Mouse (Mus musculus): ENCODE results near the gene Clip3. TPM values are rescaled to one million over a fixed set of nuclear protein-coding genes. Genes with fewer than 3 reads are reported as not detected.
A peak's percentile ranks its signal among the peaks of the same experiment; 100 is the strongest.

Gene Clip3
- polyA plus RNA-seq, 1 experiment from 2014 or later, result 52.5 TPM

GRCm38 (mm10) chr7:30315559-30316529, 24.3 kb downstream of the Clip3 start:
- H3K4me1 ChIP-seq (ENCODE audit: control insufficient read depth, insufficient read depth, low read length), result 0 out of 2 replicates have a peak, but pooled peaks cover 2% of the 10 kb centered on the region
- no peaks in the 10 kb centered on the region for H3K9me3 ChIP-seq (replicated peaks; ENCODE audit: control insufficient read depth, low read length)
- H3K27me3 ChIP-seq (ENCODE audit: control insufficient read depth, insufficient read depth, low read length), result no peaks in the 10 kb centered on the region
- peak overlapping the region; percentile 49 for H3K4me3 ChIP-seq (ENCODE audit: low read depth, low read length)
- no peak for DNase-seq (ENCODE audit: low spot score)
- no peak overlapping the region for H3K27ac ChIP-seq (replicated peaks; ENCODE audit: low read depth, low read length)
- no peak overlapping the region; the same call in 1 of the 2 replicates for H3K9ac ChIP-seq (replicated peaks; ENCODE audit: low read length)
- H3K36me3 ChIP-seq (replicated peaks; ENCODE audit: control insufficient read depth, insufficient read depth, low read depth, low read length), result no peaks in the 10 kb centered on the region
- 70% methylated on average over 13 of the region's 13 CpGs for WGBS
- no peak for ATAC-seq (replicated peaks; ENCODE audit: insufficient number of reproducible peaks, low FRiP score, low TSS enrichment, low read depth)
- peak overlapping the region; percentile 54 for H3K4me2 ChIP-seq (ENCODE audit: low read depth, low read length)

- Histone ChIP-seq H3K27me3 (ENCODE audit: control insufficient read depth, insufficient read depth, low read length) (no peaks in the 10 kb centered on the region), H3K4me3 (ENCODE audit: low read depth, low read length) (no peak overlapping the region), H3K9ac (replicated peaks; ENCODE audit: low read length) (no peak overlapping the region), H3K4me2 (ENCODE audit: low read depth, low read length) (no peak overlapping the region), H3K36me3 (replicated peaks; ENCODE audit: control insufficient read depth, insufficient read depth, low read depth, low read length) (no peaks in the 10 kb centered on the region), H3K4me1 (ENCODE audit: control insufficient read depth, insufficient read depth, low read length) (0 out of 2 replicates have a peak, but pooled peaks cover 2% of the 10 kb centered on the region), H3K27ac (replicated peaks; ENCODE audit: low read depth, low read length) (no peak overlapping the region), H3K9me3 (replicated peaks; ENCODE audit: control insufficient read depth, low read length) (no peaks in the 10 kb centered on the region)
- WGBS, result 90% methylated on average over 3 of the region's 3 CpGs
- ATAC-seq (replicated peaks; ENCODE audit: insufficient number of reproducible peaks, low FRiP score, low TSS enrichment, low read depth) (no peak), DNase-seq (ENCODE audit: low spot score) (no peak)
Measured at GRCm38 (mm10) chr7:30318142-30318541, 26.6 kb downstream of the Clip3 start.

GRCm38 (mm10) chr7:30320946-30321345, 29.4 kb downstream of the Clip3 start:
- 72% methylated on average over 2 of the region's 2 CpGs for WGBS

GRCm38 (mm10) chr7:30321539-30322284, 30.2 kb downstream of the Clip3 start, which contains the start of gene E130208F15Rik:
TSS of gene E130208F15Rik (plus strand) at chr7:30321740.
- Histone ChIP-seq H3K36me3 (replicated peaks; ENCODE audit: control insufficient read depth, insufficient read depth, low read depth, low read length) (no peaks in the 10 kb centered on the region), H3K4me1 (ENCODE audit: control insufficient read depth, insufficient read depth, low read length) (no peaks in the 10 kb centered on the region), H3K4me2 (ENCODE audit: low read depth, low read length) (peak within 1 kb of the TSS; percentile 83), H3K27ac (replicated peaks; ENCODE audit: low read depth, low read length) (peak within 1 kb of the TSS; percentile 80; the same call in 1 of the 2 replicates), H3K4me3 (ENCODE audit: low read depth, low read length) (peak within 1 kb of the TSS; percentile 87), H3K9me3 (replicated peaks; ENCODE audit: control insufficient read depth, low read length) (no peaks in the 10 kb centered on the region), H3K9ac (replicated peaks; ENCODE audit: low read length) (peak within 1 kb of the TSS; percentile 87), H3K27me3 (ENCODE audit: control insufficient read depth, insufficient read depth, low read length) (no peaks in the 10 kb centered on the region)
- ATAC-seq (replicated peaks; ENCODE audit: insufficient number of reproducible peaks, low FRiP score, low TSS enrichment, low read depth) (peak; percentile 76), DNase-seq (ENCODE audit: low spot score) (peak; percentile 76)
- under 1% methylated on average over 63 of the region's 63 CpGs for WGBS

More at GRCm38 (mm10) chr7:30320946-30321345, 29.4 kb downstream of the Clip3 start:
- ATAC-seq (replicated peaks; ENCODE audit: insufficient number of reproducible peaks, low FRiP score, low TSS enrichment, low read depth) (no peak), DNase-seq (ENCODE audit: low spot score) (no peak)
- H3K4me2 ChIP-seq (ENCODE audit: low read depth, low read length), result peak overlapping the region; percentile 83
- no peaks in the 10 kb centered on the region for H3K27me3 ChIP-seq (ENCODE audit: control insufficient read depth, insufficient read depth, low read length)
- H3K36me3 ChIP-seq (replicated peaks; ENCODE audit: control insufficient read depth, insufficient read depth, low read depth, low read length), result no peaks in the 10 kb centered on the region
- H3K27ac ChIP-seq (replicated peaks; ENCODE audit: low read depth, low read length), result no peak overlapping the region
- no peaks in the 10 kb centered on the region for H3K4me1 ChIP-seq (ENCODE audit: control insufficient read depth, insufficient read depth, low read length)
- H3K4me3 ChIP-seq (ENCODE audit: low read depth, low read length), result no peak overlapping the region; the same call in 1 of the 2 replicates
- H3K9me3 ChIP-seq (replicated peaks; ENCODE audit: control insufficient read depth, low read length), result no peaks in the 10 kb centered on the region
- peak overlapping the region; percentile 5; the same call in 1 of the 2 replicates for H3K9ac ChIP-seq (replicated peaks; ENCODE audit: low read length)

GRCm38 (mm10) chr7:30322285-30322667, 30.7 kb downstream of the Clip3 start:
- peak overlapping the region; percentile 87 for H3K4me3 ChIP-seq (ENCODE audit: low read depth, low read length)
- H3K27ac ChIP-seq (replicated peaks; ENCODE audit: low read depth, low read length), result peak overlapping the region; percentile 80; the same call in 1 of the 2 replicates
- H3K9me3 ChIP-seq (replicated peaks; ENCODE audit: control insufficient read depth, low read length), result no peaks in the 10 kb centered on the region
- no peaks in the 10 kb centered on the region for H3K4me1 ChIP-seq (ENCODE audit: control insufficient read depth, insufficient read depth, low read length)
- DNase-seq (ENCODE audit: low spot score) (peak; percentile 97), ATAC-seq (replicated peaks; ENCODE audit: insufficient number of reproducible peaks, low FRiP score, low TSS enrichment, low read depth) (peak; percentile 98)
- H3K4me2 ChIP-seq (ENCODE audit: low read depth, low read length), result peak overlapping the region; percentile 83
- H3K27me3 ChIP-seq (ENCODE audit: control insufficient read depth, insufficient read depth, low read length), result no peaks in the 10 kb centered on the region
- H3K36me3 ChIP-seq (replicated peaks; ENCODE audit: control insufficient read depth, insufficient read depth, low read depth, low read length), result no peaks in the 10 kb centered on the region
- H3K9ac ChIP-seq (replicated peaks; ENCODE audit: low read length), result peak overlapping the region; percentile 87
- 0% methylated on average over 20 of the region's 20 CpGs for WGBS

- Histone ChIP-seq H3K9ac (replicated peaks; ENCODE audit: low read length) (peak overlapping the region; percentile 87), H3K36me3 (replicated peaks; ENCODE audit: control insufficient read depth, insufficient read depth, low read depth, low read length) (no peaks in the 10 kb centered on the region), H3K4me1 (ENCODE audit: control insufficient read depth, insufficient read depth, low read length) (no peaks in the 10 kb centered on the region), H3K27ac (replicated peaks; ENCODE audit: low read depth, low read length) (0 out of 2 replicates have a peak overlapping the region, but pooled peaks have one; percentile 9), H3K9me3 (replicated peaks; ENCODE audit: control insufficient read depth, low read length) (no peaks in the 10 kb centered on the region), H3K4me2 (ENCODE audit: low read depth, low read length) (peak overlapping the region; percentile 83), H3K4me3 (ENCODE audit: low read depth, low read length) (peak overlapping the region; percentile 87), H3K27me3 (ENCODE audit: control insufficient read depth, insufficient read depth, low read length) (no peaks in the 10 kb centered on the region)
- DNase-seq (ENCODE audit: low spot score), result no peak
- ATAC-seq (replicated peaks; ENCODE audit: insufficient number of reproducible peaks, low FRiP score, low TSS enrichment, low read depth), result no peak
- 33% methylated on average over 6 of the region's 6 CpGs for WGBS
Measured at GRCm38 (mm10) chr7:30322865-30323264, 31.3 kb downstream of the Clip3 start.

GRCm38 (mm10) chr7:30323795-30324194, 32.3 kb downstream of the Clip3 start, which contains the start of gene Sdhaf1:
TSS of gene Sdhaf1 (minus strand) at chr7:30323895.
- 74% methylated on average over 3 of the region's 3 CpGs for WGBS
- no peaks in the 10 kb centered on the region for H3K9me3 ChIP-seq (replicated peaks; ENCODE audit: control insufficient read depth, low read length)
- H3K4me1 ChIP-seq (ENCODE audit: control insufficient read depth, insufficient read depth, low read length), result no peaks in the 10 kb centered on the region
- H3K4me2 ChIP-seq (ENCODE audit: low read depth, low read length), result peak within 1 kb of the TSS; percentile 83
- no peaks in the 10 kb centered on the region for H3K27me3 ChIP-seq (ENCODE audit: control insufficient read depth, insufficient read depth, low read length)
- DNase-seq (ENCODE audit: low spot score) (no peak), ATAC-seq (replicated peaks; ENCODE audit: insufficient number of reproducible peaks, low FRiP score, low TSS enrichment, low read depth) (no peak)
- peak within 1 kb of the TSS; percentile 87 for H3K4me3 ChIP-seq (ENCODE audit: low read depth, low read length)
- H3K27ac ChIP-seq (replicated peaks; ENCODE audit: low read depth, low read length), result 0 out of 2 replicates have a peak within 1 kb of the TSS, but pooled peaks have one; percentile 9
- H3K36me3 ChIP-seq (replicated peaks; ENCODE audit: control insufficient read depth, insufficient read depth, low read depth, low read length), result no peaks in the 10 kb centered on the region
- peak within 1 kb of the TSS; percentile 87 for H3K9ac ChIP-seq (replicated peaks; ENCODE audit: low read length)

Data from embryonic facial prominence, embryonic 11.5 days (tissue).